Mouse (Mus musculus): Measurements from ENCODE around the gene Lama4.
A peak's percentile ranks its signal among the peaks of the same experiment; 100 is the strongest.

GRCm38 (mm10) chr10:38965075-38965781 is at the start of gene Lama4:
- TF ChIP-seq CTCF (IDR thresholded peaks at IDR 0.05; ENCODE audit: low read depth) (0 out of 2 replicates have a peak, but pooled peaks have one; percentile 1), EP300 (IDR thresholded peaks at IDR 0.05; ENCODE audit: low read depth) (no peak)
